Mouse (Mus musculus): ENCODE measurements around the gene Eif4h. TPM values are rescaled to one million over a fixed set of nuclear protein-coding genes. Genes with fewer than 3 reads are reported as not detected.

Eif4h gene
- total RNA-seq, 2 experiments from 2014 or later, result 309 to 328 TPM

DNA sequence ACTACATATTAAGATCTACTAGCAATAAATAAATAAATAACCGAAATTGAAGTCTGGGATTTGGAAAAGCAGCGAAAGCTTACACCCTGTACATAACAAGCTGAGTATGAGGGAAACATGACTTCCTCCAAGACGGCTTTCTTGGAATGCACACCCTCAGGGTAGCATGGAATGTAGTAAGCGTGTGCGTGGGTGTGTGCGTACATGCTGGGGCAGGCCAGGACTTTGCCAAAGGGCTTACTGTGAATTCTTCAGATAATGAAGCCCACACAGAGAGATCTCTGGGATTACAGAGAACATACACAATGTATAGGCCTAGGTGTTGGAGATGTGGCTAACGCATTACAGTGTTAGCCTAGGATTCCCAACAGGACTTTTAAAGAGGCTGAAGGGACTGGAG lies 61.8 kb downstream of the Eif4h start:
- no peak for DNase-seq (ENCODE audit: low spot score in 2 of 2)
- intact Hi-C loops (cut with DNase I), result no loop called here

DNA sequence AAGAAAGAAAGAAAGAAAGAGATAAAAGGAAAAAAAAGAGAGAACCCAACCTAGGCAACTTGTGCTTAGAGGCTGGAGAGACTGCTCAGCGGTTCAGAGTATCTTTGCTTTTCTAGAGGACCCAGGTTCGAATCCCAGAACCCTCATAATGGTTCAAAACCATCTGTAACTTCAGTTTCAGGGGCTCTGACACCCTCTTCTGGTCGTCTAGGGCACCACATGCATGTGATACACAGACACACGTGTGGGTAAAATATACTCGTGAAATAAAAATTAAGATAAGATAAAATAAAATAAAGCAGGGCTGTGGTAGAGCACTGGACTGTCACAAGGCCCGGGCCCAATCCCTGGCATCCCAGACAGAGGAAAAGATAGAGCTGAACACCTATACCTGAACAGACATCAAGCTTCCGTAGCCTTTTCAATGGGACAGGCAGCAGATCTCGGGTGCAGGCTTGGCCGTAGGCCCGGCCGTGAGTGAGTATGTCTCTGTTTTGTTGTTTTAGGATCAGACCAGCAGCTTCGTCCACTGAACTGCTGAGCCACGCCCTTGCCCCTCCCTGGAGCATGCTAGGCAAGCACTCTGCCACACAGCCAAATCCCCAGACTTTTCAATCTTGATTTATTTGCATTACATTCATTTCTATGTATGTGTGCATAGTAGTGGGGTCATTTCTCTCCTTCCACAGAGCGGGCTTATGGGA lies 62.6 kb downstream of the Eif4h start:
- intact Hi-C loops (cut with DNase I), result no loop called here
- no peak for DNase-seq (ENCODE audit: low spot score in 2 of 2)

DNA sequence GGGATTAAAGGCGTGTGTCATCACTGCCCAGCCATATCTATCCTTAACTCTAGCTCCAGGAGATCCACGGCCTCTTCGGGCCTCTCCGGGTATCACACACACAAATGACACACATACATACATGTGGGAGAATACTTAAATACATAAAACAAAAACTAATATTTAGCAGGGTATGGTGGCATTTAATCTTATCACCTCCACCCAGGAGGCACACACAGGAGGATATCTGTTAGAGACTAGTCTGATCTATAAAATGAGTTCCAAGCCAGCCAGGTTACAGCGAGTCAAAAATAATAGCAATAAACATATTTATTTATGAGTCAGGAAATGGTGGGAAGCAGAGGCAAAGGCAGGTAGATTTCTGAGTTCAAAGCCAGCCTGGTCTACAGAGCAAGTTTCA lies 63.5 kb downstream of the Eif4h start:
- no peak for DNase-seq (ENCODE audit: low spot score in 2 of 2)
- intact Hi-C loops (cut with DNase I), result no loop called here

DNA sequence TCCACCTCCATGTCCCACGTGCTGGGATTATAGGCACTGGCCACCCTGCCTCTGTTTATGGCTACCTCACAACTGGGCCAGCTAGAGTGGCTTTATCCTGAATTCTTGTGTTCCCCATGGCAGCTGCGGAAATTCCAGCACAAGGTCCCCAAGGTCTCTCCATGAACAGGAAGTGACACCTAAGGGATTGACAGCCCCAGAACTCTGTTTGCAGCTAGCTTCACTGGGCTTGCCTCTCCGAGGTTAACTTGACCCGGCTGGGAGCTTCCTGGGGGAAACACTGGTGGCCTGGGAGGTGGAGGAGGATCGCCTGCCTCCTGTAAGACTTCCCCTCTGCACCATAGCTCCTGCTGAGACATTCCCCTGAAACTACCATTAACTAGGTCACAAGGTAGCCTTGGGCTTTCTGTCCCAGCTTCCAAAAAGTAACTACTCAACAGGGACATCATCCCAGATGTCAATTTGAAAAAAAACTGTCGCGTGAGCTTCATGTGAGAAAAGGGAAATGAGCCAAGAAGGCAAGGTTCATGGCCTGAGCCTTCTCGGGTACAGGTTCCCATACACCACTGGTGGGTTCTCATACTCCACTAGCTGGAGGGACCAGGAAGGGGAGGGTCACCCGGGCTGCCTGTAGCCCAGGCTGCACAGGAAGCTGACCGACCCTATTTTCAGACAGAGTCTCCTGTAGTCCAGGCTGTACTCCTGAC lies 66.6 kb downstream of the Eif4h start:
- no peak for DNase-seq (ENCODE audit: low spot score in 2 of 2)
- intact Hi-C loops (cut with DNase I), result no loop called here

DNA sequence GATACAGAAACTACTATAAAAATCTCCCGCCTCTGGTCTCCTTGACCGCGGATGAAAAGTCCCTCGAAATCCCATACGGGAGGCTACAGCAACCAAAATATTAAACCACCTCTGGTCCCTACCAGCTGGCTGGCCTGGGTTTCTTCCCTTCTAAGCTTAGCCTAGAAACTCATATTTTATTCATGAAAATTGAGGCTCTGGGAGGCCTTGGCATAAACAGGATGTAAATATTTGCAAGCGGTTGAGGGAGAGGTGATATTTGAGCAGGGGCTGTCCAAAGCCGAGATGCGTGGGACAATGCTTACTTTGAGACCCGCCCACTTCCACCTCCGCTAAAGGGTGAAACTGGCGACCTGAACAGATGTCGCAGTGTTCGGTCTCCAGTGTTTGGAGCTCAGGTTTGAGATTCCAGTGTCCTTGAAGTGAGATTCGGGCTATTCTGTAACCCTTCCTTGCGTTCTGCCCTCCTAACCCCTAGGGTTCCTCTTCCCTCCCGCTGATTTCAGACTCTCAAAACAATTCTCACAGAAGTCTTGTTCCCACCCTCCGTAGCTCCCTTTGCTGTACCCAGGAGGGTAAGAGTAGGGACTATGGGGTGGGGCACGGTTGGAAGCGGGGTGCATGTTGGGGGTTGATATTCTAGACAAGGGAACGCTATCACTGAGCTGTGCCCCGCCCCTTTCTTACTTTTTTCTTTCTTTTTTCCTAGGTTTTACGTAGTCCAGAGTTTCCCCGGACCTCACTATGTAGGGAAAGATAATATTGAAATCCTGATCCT lies 67.4 kb downstream of the Eif4h start:
- peak in 1 of 2 experiments; percentile 40 for DNase-seq (ENCODE audit: low spot score in 2 of 2)

More for the DNA sequence above, 67.4 kb downstream of the Eif4h start:
- intact Hi-C loops (cut with DNase I), result loop anchor here (2.0 kb wide), 1 partner anchor 19 kb away; the partner anchor contains the start of gene Clip2

Small RNA genes lying within 50 kb of the gene (microRNA-seq; reads per million reads assigned to microRNA genes)
- gene Mir7228, result 0 reads per million in 2 experiments

Other genes with a start within 250 kb of the Eif4h start
- 10 to 100 TPM; 36.4 to 43.8 TPM for gene Gtf2ird1, start 182.8 kb downstream of the Eif4h start, total RNA-seq (2021)
- 100 to 1,000 TPM; 113 to 116 TPM for gene Clip2, start 87.1 kb downstream of the Eif4h start, total RNA-seq (2021)
- under 1 TPM in 1 of 2 experiments, not detected in 1; 0.32 TPM for gene Syna, start 79.3 kb downstream of the Eif4h start, total RNA-seq (2021)
- 10 to 100 TPM; 69.1 to 70.0 TPM for gene Rfc2, start 58.1 kb downstream of the Eif4h start, total RNA-seq (2021)
- 1 to 10 TPM; 1.5 to 2.0 TPM for gene Lat2, start 24.5 kb downstream of the Eif4h start, total RNA-seq (2021)
- 10 to 100 TPM; 58.2 to 64.4 TPM for gene Limk1, start 49.1 kb upstream of the Eif4h start, total RNA-seq (2021)
- 10 to 100 TPM; 59.0 to 80.6 TPM for gene Eln, start 107.8 kb upstream of the Eif4h start, total RNA-seq (2021)